Mouse (Mus musculus) small intestine, adult 2 months (tissue): Measurements from ENCODE around the gene Lrrc66. TPM values are rescaled to one million over a fixed set of nuclear protein-coding genes. Genes with fewer than 3 reads are reported as not detected.

Source experiments
- H3K27ac ChIP-seq: fragments of 200-500 bp; 2 replicates; pipeline ENCODE4 v1.5.1; 2012; ENCODE audit warnings: low read depth, low read length, control low read depth, inconsistent platforms; ENCODE audit not compliant: insufficient read depth
- H3K27me3 ChIP-seq: fragments of 200-500 bp; 2 replicates; pipeline ENCODE4 v1.6.1; 2012; ENCODE audit warnings: mild to moderate bottlenecking, moderate library complexity, low read length, inconsistent platforms; ENCODE audit not compliant: control insufficient read depth, insufficient read depth
- H3K36me3 ChIP-seq: fragments of 200-500 bp; 2 replicates; pipeline ENCODE4 v1.6.1; 2012; ENCODE audit warnings: mild to moderate bottlenecking, low read length, control low read depth, inconsistent platforms; ENCODE audit not compliant: control insufficient read depth, insufficient read depth
- H3K4me1 ChIP-seq: fragments of 200-500 bp; 2 replicates; pipeline ENCODE4 v1.6.1; 2012; ENCODE audit warnings: low read length, inconsistent platforms, mixed read lengths; ENCODE audit not compliant: control insufficient read depth, insufficient read depth, insufficient read length
- H3K4me3 ChIP-seq: fragments of 200-500 bp; 2 replicates; pipeline ENCODE4 v1.5.1; 2012; ENCODE audit warnings: low read depth, mild to moderate bottlenecking, control low read depth, inconsistent platforms, low read length, moderate library complexity
- CTCF ChIP-seq: fragments of 200-500 bp; IDR thresholded peaks from 2 replicates; pipeline ENCODE4 v1.5.1; 2012; ENCODE audit warnings: low read depth, mild to moderate bottlenecking, control low read depth, inconsistent platforms, low read length, moderate library complexity, mixed read lengths; ENCODE audit not compliant: insufficient replicate concordance, insufficient read length; ENCODE audit errors: extremely low read depth
- POLR2A ChIP-seq: fragments of 200-500 bp; IDR thresholded peaks from 2 replicates; pipeline ENCODE4 v1.6.1; 2012; ENCODE audit warnings: low read depth, mild to moderate bottlenecking, control low read depth, inconsistent platforms, low read length, moderate library complexity
- WGBS: fragments of 180-500 bp; shearing (Covaris S2); methylation state at CpG from one replicate; pipeline ENCODE4 v1.1.7; 2018; 5-methylcytosine and 5-hydroxymethylcytosine counted together
- polyA plus RNA-seq: library from polyadenylated mRNA; depleted of rRNA; stranded (reverse); fragments of >200 nt; gene quantifications from 2 replicates; pipeline ENCODE4 v1.2.3, GENCODE M21; 2012

The Lrrc66 gene
- polyA plus RNA-seq, 1 experiment = 14.8 TPM

GRCm38 (mm10) chr5:73618969-73619368, 13.4 kb downstream of the Lrrc66 start:
- WGBS = 71% methylated on average over 1 of the region's 1 CpGs
- Histone ChIP-seq H3K36me3 (peaks cover 10% of the 10 kb centered on the region), H3K27me3 (no peaks in the 10 kb centered on the region), H3K4me3 (no peak overlapping the region), H3K27ac (no peak overlapping the region), H3K4me1 (peaks cover 7% of the 10 kb centered on the region)
- no peak for TF ChIP-seq CTCF
- no peak for TF ChIP-seq POLR2A

GRCm38 (mm10) chr5:73615211-73615610, 17.1 kb downstream of the Lrrc66 start:
- WGBS = 79% methylated on average over 7 of the region's 7 CpGs
- no peak for TF ChIP-seq CTCF
- TF ChIP-seq POLR2A = no peak
- no peaks in the 10 kb centered on the region for H3K27me3 ChIP-seq
- no peaks in the 10 kb centered on the region for H3K4me1 ChIP-seq
- H3K4me3 ChIP-seq = no peak overlapping the region
- H3K27ac ChIP-seq = no peak overlapping the region
- H3K36me3 ChIP-seq = peaks cover 18% of the 10 kb centered on the region

- TF ChIP-seq CTCF (no peak), POLR2A (no peak)
- no peak overlapping the region for H3K4me3 ChIP-seq
- no peaks in the 10 kb centered on the region for H3K27me3 ChIP-seq
- peaks cover 28% of the 10 kb centered on the region for H3K36me3 ChIP-seq
- H3K27ac ChIP-seq = no peak overlapping the region
- 88% methylated on average over 8 of the region's 8 CpGs for WGBS
- H3K4me1 ChIP-seq = no peaks in the 10 kb centered on the region
Observed at GRCm38 (mm10) chr5:73613296-73613695, 19.0 kb downstream of the Lrrc66 start.

- no peak overlapping the region for H3K27ac ChIP-seq
- TF ChIP-seq POLR2A (no peak), CTCF (no peak)
- H3K4me3 ChIP-seq = no peak overlapping the region
- H3K27me3 ChIP-seq = no peaks in the 10 kb centered on the region
- peaks cover 44% of the 10 kb centered on the region for H3K36me3 ChIP-seq
- 93% methylated on average over 4 of the region's 4 CpGs for WGBS
- no peaks in the 10 kb centered on the region for H3K4me1 ChIP-seq
Observed at GRCm38 (mm10) chr5:73611071-73611470, 21.3 kb downstream of the Lrrc66 start.

GRCm38 (mm10) chr5:73604964-73605363, 27.4 kb downstream of the Lrrc66 start:
- H3K27me3 ChIP-seq = no peaks in the 10 kb centered on the region
- H3K4me1 ChIP-seq = no peaks in the 10 kb centered on the region
- H3K4me3 ChIP-seq = no peak overlapping the region
- H3K27ac ChIP-seq = no peak overlapping the region
- TF ChIP-seq CTCF (no peak), POLR2A (no peak)
- peaks cover 25% of the 10 kb centered on the region for H3K36me3 ChIP-seq
- whole genome bisulfite sequencing = 87% methylated on average over 6 of the region's 6 CpGs

- no peak overlapping the region for H3K4me3 ChIP-seq
- H3K36me3 ChIP-seq = peaks cover 24% of the 10 kb centered on the region
- TF ChIP-seq POLR2A (no peak), CTCF (no peak)
- 93% methylated on average over 6 of the region's 6 CpGs for WGBS
- H3K4me1 ChIP-seq = no peaks in the 10 kb centered on the region
- H3K27ac ChIP-seq = no peak overlapping the region
- H3K27me3 ChIP-seq = no peaks in the 10 kb centered on the region
Observed at GRCm38 (mm10) chr5:73604542-73604941, 27.8 kb downstream of the Lrrc66 start.

- H3K4me3 ChIP-seq = no peak overlapping the region
- TF ChIP-seq CTCF (no peak; the same call in 1 of the 2 replicates), POLR2A (no peak)
- peaks cover 12% of the 10 kb centered on the region for H3K36me3 ChIP-seq
- WGBS = 48% methylated on average over 3 of the region's 3 CpGs
- no peaks in the 10 kb centered on the region for H3K27me3 ChIP-seq
- H3K27ac ChIP-seq = no peak overlapping the region
- H3K4me1 ChIP-seq = no peaks in the 10 kb centered on the region
Observed at GRCm38 (mm10) chr5:73602865-73603264, 29.5 kb downstream of the Lrrc66 start.

GRCm38 (mm10) chr5:73601361-73601763, 31.0 kb downstream of the Lrrc66 start:
- Histone ChIP-seq H3K27me3 (no peaks in the 10 kb centered on the region), H3K27ac (no peak overlapping the region), H3K4me1 (no peaks in the 10 kb centered on the region), H3K4me3 (no peak overlapping the region), H3K36me3 (no peaks in the 10 kb centered on the region; the same call in 1 of the 2 replicates)
- TF ChIP-seq POLR2A (no peak), CTCF (no peak)
- WGBS = 88% methylated on average over 8 of the region's 8 CpGs
